Mouse (Mus musculus) cerebellum, adult 8-10 months (tissue): ENCODE data around the gene Fasl.

ENCODE experiments used
- DNase-seq: peaks from one replicate; pipeline ENCODE4 v3.0.0; 2022

The Fasl gene

GRCm38 (mm10) chr1:161756547-161756946 lies 31.7 kb downstream of the Fasl start:
- DNase-seq = no peak

GRCm38 (mm10) chr1:161751311-161751710 lies 37.0 kb downstream of the Fasl start:
- DNase-seq = no peak

GRCm38 (mm10) chr1:161750471-161751041 lies 37.7 kb downstream of the Fasl start:
- no peak for DNase-seq

- no peak for DNase-seq
Measured at GRCm38 (mm10) chr1:161748685-161749084, 39.6 kb downstream of the Fasl start.

GRCm38 (mm10) chr1:161748138-161748537 lies 40.2 kb downstream of the Fasl start:
- DNase-seq = no peak

GRCm38 (mm10) chr1:161746542-161747302 lies 41.6 kb downstream of the Fasl start:
- DNase-seq = no peak

- no peak for DNase-seq
Measured at GRCm38 (mm10) chr1:161744855-161745254, 43.4 kb downstream of the Fasl start.

GRCm38 (mm10) chr1:161744209-161744608 lies 44.1 kb downstream of the Fasl start:
- no peak for DNase-seq

- DNase-seq = no peak
Measured at GRCm38 (mm10) chr1:161742481-161743267, 45.6 kb downstream of the Fasl start.

GRCm38 (mm10) chr1:161736848-161737247 lies 51.4 kb downstream of the Fasl start:
- peak; percentile 11 for DNase-seq

- DNase-seq = no peak
Measured at GRCm38 (mm10) chr1:161736255-161736654, 52.0 kb downstream of the Fasl start.

- DNase-seq = no peak
Measured at GRCm38 (mm10) chr1:161735465-161736046, 52.7 kb downstream of the Fasl start.

GRCm38 (mm10) chr1:161734741-161735211 lies 53.5 kb downstream of the Fasl start:
- no peak for DNase-seq

GRCm38 (mm10) chr1:161734314-161734713 lies 54.0 kb downstream of the Fasl start:
- no peak for DNase-seq
